In the genomic region with DNA sequence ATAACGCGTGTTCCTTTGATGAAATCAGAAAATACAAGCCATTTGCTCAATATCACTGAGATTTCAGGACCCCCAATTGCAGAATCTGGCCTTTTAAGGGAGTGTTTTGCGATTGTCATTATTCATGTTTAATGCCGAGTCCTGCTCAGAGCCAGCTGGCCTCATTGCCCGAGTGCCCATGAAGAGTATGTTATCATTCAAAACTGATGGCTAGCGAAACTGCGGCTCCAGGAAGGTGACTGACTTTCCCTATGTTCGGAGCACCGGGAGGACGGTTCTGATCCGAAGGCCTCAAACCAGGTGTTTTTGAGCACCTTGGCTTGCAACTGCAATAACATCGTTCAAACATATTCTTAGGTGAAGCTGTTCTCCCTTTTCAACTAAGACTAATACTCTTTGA, we compare ENCODE assay signal across 15 mouse cellular contexts.
DNase-seq lines count a peak whose midpoint lies in the region; ATAC-seq and TF ChIP-seq lines count a peak whose summit lies in the region.
"Had no signal": no experiment of that assay in that cellular context is flagged by ENCODE, and none has a peak within 500 bp of the region (broad histone marks: within the 10 kb centered on the region; RNA-seq: fewer than 3 reads in every experiment).

No protein-coding gene starts in this region.

- no peak overlapping the region for H3K4me3 ChIP-seq in midbrain, embryonic 10.5 days
- no peak overlapping the region for H3K4me3 ChIP-seq in midbrain, embryonic 13.5 days (replicated peaks)
- no peak overlapping the region for H3K4me3 ChIP-seq in hindbrain, embryonic 14.5 days (replicated peaks; ENCODE audit: low read length)
- no peak overlapping the region for H3K4me3 ChIP-seq in midbrain, postnatal 0 days (ENCODE audit: low read depth, low read length)
- H3K4me3 ChIP-seq: embryonic facial prominence, embryonic 15.5 days; heart, adult 2 months; intestine, embryonic 15.5 days; limb, embryonic 15.5 days; liver, embryonic 15.5 days had no signal

- no peak for ATAC-seq in midbrain, embryonic 13.5 days
- no peak for ATAC-seq in hindbrain, embryonic 14.5 days (ENCODE audit: low FRiP score)
- ATAC-seq in midbrain, postnatal 0 days (ENCODE audit: low FRiP score) = no peak
- ATAC-seq: intestine, embryonic 15.5 days had no signal

- peaks cover 61% of the 10 kb centered on the region for H3K27me3 ChIP-seq in midbrain, embryonic 10.5 days (ENCODE audit: low read depth, poor library complexity, severe bottlenecking)
- peaks cover 28% of the 10 kb centered on the region for H3K27me3 ChIP-seq in midbrain, embryonic 13.5 days
- peaks cover 33% of the 10 kb centered on the region for H3K27me3 ChIP-seq in hindbrain, embryonic 14.5 days (ENCODE audit: control insufficient read depth, insufficient read depth, low read length)
- H3K27me3 ChIP-seq in midbrain, postnatal 0 days (ENCODE audit: insufficient read depth, low read length) = peaks cover 27% of the 10 kb centered on the region
- H3K27me3 ChIP-seq: embryonic facial prominence, embryonic 15.5 days; intestine, embryonic 15.5 days; limb, embryonic 15.5 days; liver, embryonic 15.5 days had no signal

- TF ChIP-seq CTCF in midbrain, postnatal 0 days (IDR thresholded peaks at IDR 0.05) = no peak

- no peaks in the 10 kb centered on the region for H3K9me3 ChIP-seq in midbrain, embryonic 10.5 days (replicated peaks)
- no peaks in the 10 kb centered on the region for H3K9me3 ChIP-seq in midbrain, embryonic 13.5 days
- H3K9me3 ChIP-seq in hindbrain, embryonic 14.5 days (ENCODE audit: control insufficient read depth, low read length) = no peaks in the 10 kb centered on the region
- H3K9me3 ChIP-seq in midbrain, postnatal 0 days (ENCODE audit: low read length) = no peaks in the 10 kb centered on the region
- H3K9me3 ChIP-seq: embryonic facial prominence, embryonic 15.5 days; intestine, embryonic 15.5 days; limb, embryonic 15.5 days; liver, embryonic 15.5 days had no signal

- H3K36me3 ChIP-seq in midbrain, embryonic 10.5 days = no peaks in the 10 kb centered on the region
- H3K36me3 ChIP-seq in midbrain, embryonic 13.5 days = no peaks in the 10 kb centered on the region
- H3K36me3 ChIP-seq in hindbrain, embryonic 14.5 days (replicated peaks; ENCODE audit: control insufficient read depth, insufficient read depth) = no peaks in the 10 kb centered on the region
- H3K36me3 ChIP-seq in midbrain, postnatal 0 days (ENCODE audit: insufficient read depth, low read length) = no peaks in the 10 kb centered on the region
- H3K36me3 ChIP-seq: embryonic facial prominence, embryonic 15.5 days; intestine, embryonic 15.5 days; limb, embryonic 15.5 days; liver, embryonic 15.5 days had no signal

- no peak overlapping the region for H3K9ac ChIP-seq in midbrain, embryonic 13.5 days (replicated peaks)
- H3K9ac ChIP-seq in hindbrain, embryonic 14.5 days = no peak overlapping the region
- no peak overlapping the region for H3K9ac ChIP-seq in midbrain, postnatal 0 days (replicated peaks; ENCODE audit: low read length, poor library complexity, severe bottlenecking)
- H3K9ac ChIP-seq: embryonic facial prominence, embryonic 15.5 days; intestine, embryonic 15.5 days; limb, embryonic 15.5 days; liver, embryonic 15.5 days had no signal

- intact Hi-C loops in gastrocnemius, postnatal 36 days (cut with DNase I) = no loop called here

- peak overlapping the region; percentile 58; the same call in 1 of the 2 replicates for H3K27ac ChIP-seq in midbrain, embryonic 10.5 days (replicated peaks)
- no peak overlapping the region for H3K27ac ChIP-seq in midbrain, embryonic 13.5 days
- peak overlapping the region; percentile 10; the same call in 1 of the 2 replicates for H3K27ac ChIP-seq in hindbrain, embryonic 14.5 days
- H3K27ac ChIP-seq in midbrain, postnatal 0 days (ENCODE audit: low read depth, low read length) = no peak overlapping the region
- H3K27ac ChIP-seq: embryonic facial prominence, embryonic 15.5 days; heart, adult 2 months; intestine, embryonic 15.5 days; limb, embryonic 15.5 days; liver, embryonic 15.5 days had no signal

- no peak for DNase-seq in midbrain, embryonic 10.5 days (ENCODE audit: low spot score)
- peak; percentile 46 for DNase-seq in cerebellum, adult 9-11 months
- no peak for DNase-seq in hindbrain, embryonic 14.5 days (ENCODE audit: low spot score)
- peak; percentile 68 for DNase-seq in midbrain, postnatal 0 days (ENCODE audit: low spot score)
- DNase-seq in gastrocnemius, postnatal 36 days = no peak
- no peak for DNase-seq in retina, embryonic 14.5 days (ENCODE audit: low spot score)
- DNase-seq: adrenal gland, adult 8-10 months; heart, adult 2 months; heart, postnatal 36 days; thymus, postnatal 25 days had no signal

- H3K4me2 ChIP-seq in midbrain, embryonic 13.5 days (replicated peaks) = no peak overlapping the region
- H3K4me2 ChIP-seq in hindbrain, embryonic 14.5 days (replicated peaks) = 0 out of 2 replicates have a peak overlapping the region, but pooled peaks have one; percentile 4
- H3K4me2 ChIP-seq in midbrain, postnatal 0 days (ENCODE audit: low read depth, low read length, poor library complexity, severe bottlenecking) = no peak overlapping the region
- H3K4me2 ChIP-seq: embryonic facial prominence, embryonic 15.5 days; intestine, embryonic 15.5 days; limb, embryonic 15.5 days; liver, embryonic 15.5 days had no signal

- 80% methylated on average over 12 of the region's 12 CpGs for WGBS in midbrain, embryonic 10.5 days
- 54% methylated on average over 12 of the region's 12 CpGs for WGBS in midbrain, embryonic 13.5 days
- 58% methylated on average over 12 of the region's 12 CpGs for WGBS in hindbrain, embryonic 14.5 days
- 57% methylated on average over 12 of the region's 12 CpGs for WGBS in midbrain, postnatal 0 days

- peaks cover 53% of the 10 kb centered on the region for H3K4me1 ChIP-seq in midbrain, embryonic 10.5 days
- H3K4me1 ChIP-seq in midbrain, embryonic 13.5 days (replicated peaks) = peaks cover 26% of the 10 kb centered on the region
- H3K4me1 ChIP-seq in hindbrain, embryonic 14.5 days (replicated peaks; ENCODE audit: control insufficient read depth, insufficient read depth, low read length) = 0 out of 2 replicates have a peak, but pooled peaks cover 5% of the 10 kb centered on the region
- no peaks in the 10 kb centered on the region for H3K4me1 ChIP-seq in midbrain, postnatal 0 days (ENCODE audit: insufficient read depth, low read length)
- H3K4me1 ChIP-seq: embryonic facial prominence, embryonic 15.5 days; intestine, embryonic 15.5 days; limb, embryonic 15.5 days; liver, embryonic 15.5 days had no signal

Comparison
In these comparisons a context has a peak if more than half of its experiments do, and no peak if none do; other contexts are left out.
1. DNase-seq: peak in cerebellum, adult 9-11 months (single experiment) and midbrain, postnatal 0 days (single experiment); none in midbrain, embryonic 10.5 days (single experiment), hindbrain, embryonic 14.5 days (single experiment), gastrocnemius, postnatal 36 days (0 of 2) and retina, embryonic 14.5 days (single experiment).
2. H3K27ac ChIP-seq: peak in midbrain, embryonic 10.5 days (single experiment) and hindbrain, embryonic 14.5 days (single experiment); none in midbrain, embryonic 13.5 days (single experiment) and midbrain, postnatal 0 days (single experiment).